Mouse (Mus musculus) kidney, postnatal 4 days (tissue): ENCODE results near the gene Gm20894.
"Not testable (repeated sequence)": the region's sequence is repeated elsewhere in the genome, so short reads cannot be mapped to it uniquely, and the experiment has no call there.

Experiments
- DNase-seq, 2 experiments: peaks; one replicate each; pipeline ENCODE4 v3.0.0; 2021; ENCODE audit warnings: mixed read lengths in 2 of 2

Gene Gm20894

DNA sequence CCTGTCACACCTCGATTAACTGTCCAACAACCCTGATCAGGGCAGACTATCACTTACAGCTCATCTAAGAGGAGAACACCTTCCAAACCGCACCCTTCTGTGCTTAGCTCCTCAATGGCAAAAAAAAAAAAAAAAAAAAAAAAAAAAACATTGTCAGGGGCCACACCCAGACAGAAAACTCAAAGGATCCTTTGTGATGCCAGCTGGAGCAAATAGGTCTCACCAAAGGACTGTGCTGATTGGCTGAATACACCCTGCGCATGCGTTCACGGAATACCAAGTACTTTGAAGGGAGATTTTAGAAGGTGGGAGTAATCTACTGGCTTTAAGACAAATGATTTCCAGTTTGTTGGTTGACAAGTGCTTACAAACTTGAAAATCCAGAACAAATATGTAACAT lies at the start of gene Gm20894:
TSS of gene Gm20894 (minus strand) at position 101 of the 400 bp plus-strand sequence.
- not testable (repeated sequence) for DNase-seq
